Mouse (Mus musculus) midbrain, embryonic 11.5 days (tissue): ENCODE data around the gene Cks1b. TPM values are rescaled to one million over a fixed set of nuclear protein-coding genes. Genes with fewer than 3 reads are reported as not detected.

Source experiments
- ATAC-seq: fragments of 200-750 bp; cut with Nextera tagmentation; 2 replicates; pipeline ENCODE4 v1.8.0; 2017; ENCODE audit warnings: moderate TSS enrichment, moderate library complexity; ENCODE audit not compliant: low FRiP score
- DNase-seq: peaks from one replicate; pipeline ENCODE4 v3.0.0; 2015; ENCODE audit warnings: low spot score; ENCODE audit errors: missing footprints
- H3K27ac ChIP-seq: fragments of 300-500 bp; sonication (generic); 2 replicates; pipeline ENCODE4 v1.5.1; 2014; ENCODE audit warnings: low read depth, low read length
- H3K27me3 ChIP-seq: fragments of 300-500 bp; sonication (generic); 2 replicates; pipeline ENCODE4 v1.6.1; 2014; ENCODE audit warnings: mild to moderate bottlenecking, low read length, moderate library complexity, mixed read lengths; ENCODE audit not compliant: control insufficient read depth, insufficient read depth
- H3K36me3 ChIP-seq: fragments of 300-500 bp; sonication (generic); 2 replicates; pipeline ENCODE4 v1.6.1; 2014; ENCODE audit warnings: mild to moderate bottlenecking, low read length, moderate library complexity, mixed read lengths; ENCODE audit not compliant: control insufficient read depth, insufficient read depth
- H3K4me1 ChIP-seq: fragments of 300-500 bp; sonication (generic); 2 replicates; pipeline ENCODE4 v1.6.1; 2014; ENCODE audit warnings: low read length; ENCODE audit not compliant: control insufficient read depth, insufficient read depth
- H3K4me2 ChIP-seq: fragments of 300-500 bp; sonication (generic); 2 replicates; pipeline ENCODE4 v1.6.1; 2014; ENCODE audit warnings: mild to moderate bottlenecking, moderate library complexity
- H3K4me3 ChIP-seq: fragments of 300-500 bp; sonication (generic); 2 replicates; pipeline ENCODE4 v1.5.1; 2014; ENCODE audit warnings: low read depth, low read length
- H3K9ac ChIP-seq: fragments of 300-500 bp; sonication (generic); 2 replicates; pipeline ENCODE4 v1.6.1; 2014; ENCODE audit warnings: low read length
- H3K9me3 ChIP-seq: fragments of 300-500 bp; sonication (generic); 2 replicates; pipeline ENCODE4 v1.6.1; 2016; ENCODE audit warnings: low read length; ENCODE audit not compliant: control insufficient read depth
- WGBS: fragments of 180-500 bp; shearing (Covaris S2); extraction: QIAGEN DNeasy Blood & Tissue Kit; methylation state at CpG from one replicate; pipeline ENCODE4 v1.1.7; 2014; 5-methylcytosine and 5-hydroxymethylcytosine counted together
- polyA plus RNA-seq: library from polyadenylated mRNA; unstranded; fragments of >200 nt; fragmentation: Nextera tagmentation; extraction: Ambion mirVana; gene quantifications from 2 replicates; pipeline ENCODE4 v1.2.1, GENCODE M21; 2014

Cks1b gene
- polyA plus RNA-seq, 1 experiment from 2014 or later: 441 TPM

DNA sequence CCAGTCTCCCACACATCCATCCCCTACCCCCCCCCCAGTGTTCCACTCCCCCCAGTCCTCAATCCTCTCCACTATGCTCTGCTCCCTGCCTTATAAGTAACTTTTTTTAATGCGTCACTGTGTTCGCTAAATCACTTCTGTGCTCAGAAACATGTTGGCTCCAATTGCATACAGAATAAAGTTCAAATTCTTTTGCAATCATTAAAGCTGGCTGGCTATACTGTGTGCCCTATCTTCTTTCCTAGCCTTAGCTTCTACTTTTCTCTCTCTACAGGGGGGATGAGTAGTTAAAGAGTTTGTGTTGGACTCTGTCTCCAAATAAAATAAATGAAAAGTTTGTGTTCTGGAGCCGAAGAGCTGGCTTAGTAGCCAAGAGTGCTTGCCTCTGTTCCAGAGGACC, 8.5 kb downstream of the Cks1b start:
- no peak overlapping the region for H3K4me2 ChIP-seq
- DNase-seq (no peak), ATAC-seq (no peak)
- peaks cover 8% of the 10 kb centered on the region; the same call in 1 of the 2 replicates for H3K36me3 ChIP-seq
- no peaks in the 10 kb centered on the region for H3K27me3 ChIP-seq
- peaks cover 7% of the 10 kb centered on the region for H3K4me1 ChIP-seq
- H3K27ac ChIP-seq: no peak overlapping the region
- no peak overlapping the region for H3K9ac ChIP-seq
- no peak overlapping the region for H3K4me3 ChIP-seq
- no peaks in the 10 kb centered on the region for H3K9me3 ChIP-seq
- WGBS: 95% methylated on average over 3 of the region's 3 CpGs

- no peak for ATAC-seq
- 59% methylated on average over 16 of the region's 16 CpGs for WGBS
- Histone ChIP-seq H3K27me3 (no peaks in the 10 kb centered on the region), H3K9ac (no peak overlapping the region), H3K4me1 (peaks cover 7% of the 10 kb centered on the region), H3K27ac (no peak overlapping the region), H3K36me3 (peaks cover 3% of the 10 kb centered on the region; the same call in 1 of the 2 replicates), H3K4me2 (no peak overlapping the region), H3K4me3 (no peak overlapping the region), H3K9me3 (no peaks in the 10 kb centered on the region)
- no peak for DNase-seq
Observed at GRCm38 (mm10) chr3:89408448-89408847, 9.7 kb downstream of the Cks1b start.

DNA sequence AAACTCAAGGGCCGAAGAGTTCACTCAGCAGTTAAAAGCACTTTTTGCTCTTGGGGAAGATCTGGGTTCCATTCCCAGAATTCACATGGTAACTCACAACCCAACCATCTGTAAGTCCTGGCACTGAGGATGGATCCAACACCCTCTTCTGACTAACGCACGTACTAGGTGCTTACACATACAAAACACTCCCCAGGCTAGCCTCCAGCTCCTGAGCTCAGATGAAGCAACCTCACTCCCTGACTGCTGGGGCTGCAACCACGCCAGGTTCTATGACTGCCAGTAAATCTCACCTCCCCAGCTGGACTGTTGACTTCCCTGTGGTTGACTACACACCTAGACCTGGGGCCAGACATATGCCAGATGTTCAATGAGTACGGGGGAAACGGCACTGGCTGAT, 11.3 kb downstream of the Cks1b start:
- WGBS: 89% methylated on average over 6 of the region's 6 CpGs
- Histone ChIP-seq H3K9ac (no peak overlapping the region), H3K9me3 (no peaks in the 10 kb centered on the region)

DNA sequence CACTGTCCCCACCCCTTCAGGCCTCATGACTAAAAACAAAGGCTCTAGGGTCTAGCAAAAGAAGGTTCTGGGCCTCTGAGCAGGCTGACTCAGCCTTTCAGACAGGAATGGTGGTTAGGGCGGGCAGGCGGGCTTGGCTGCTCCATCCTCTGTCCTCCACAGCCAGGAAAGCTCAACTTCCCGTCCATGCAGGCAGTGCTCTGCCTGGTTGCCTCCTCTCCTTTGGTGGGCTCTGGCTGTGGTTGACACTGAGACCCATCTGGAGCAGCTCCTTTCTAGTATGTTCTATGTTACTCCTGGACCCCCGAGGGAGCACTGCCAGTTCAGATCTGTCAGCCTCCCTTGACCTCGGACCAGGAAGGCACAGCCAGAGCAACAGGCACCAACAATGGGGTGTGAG, 15.5 kb downstream of the Cks1b start, which contains the start of gene Lenep:
Lenep (minus strand) TSS at position 101 of the 400 bp plus-strand sequence.
- Histone ChIP-seq H3K27ac (no peak within 1 kb of the TSS), H3K9ac (no peak within 1 kb of the TSS), H3K4me3 (no peak within 1 kb of the TSS), H3K9me3 (no peaks in the 10 kb centered on the region), H3K4me1 (no peaks in the 10 kb centered on the region), H3K36me3 (peaks cover 3% of the 10 kb centered on the region; the same call in 1 of the 2 replicates), H3K27me3 (no peaks in the 10 kb centered on the region), H3K4me2 (no peak within 1 kb of the TSS)
- DNase-seq: no peak
- ATAC-seq: no peak
- WGBS: 72% methylated on average over 5 of the region's 5 CpGs

More for the DNA sequence above, 11.3 kb downstream of the Cks1b start:
- DNase-seq (no peak), ATAC-seq (no peak)
- H3K27ac ChIP-seq: no peak overlapping the region
- no peak overlapping the region for H3K4me2 ChIP-seq
- peaks cover 5% of the 10 kb centered on the region for H3K4me1 ChIP-seq
- no peaks in the 10 kb centered on the region for H3K27me3 ChIP-seq
- H3K36me3 ChIP-seq: peaks cover 3% of the 10 kb centered on the region; the same call in 1 of the 2 replicates
- no peak overlapping the region for H3K4me3 ChIP-seq

DNA sequence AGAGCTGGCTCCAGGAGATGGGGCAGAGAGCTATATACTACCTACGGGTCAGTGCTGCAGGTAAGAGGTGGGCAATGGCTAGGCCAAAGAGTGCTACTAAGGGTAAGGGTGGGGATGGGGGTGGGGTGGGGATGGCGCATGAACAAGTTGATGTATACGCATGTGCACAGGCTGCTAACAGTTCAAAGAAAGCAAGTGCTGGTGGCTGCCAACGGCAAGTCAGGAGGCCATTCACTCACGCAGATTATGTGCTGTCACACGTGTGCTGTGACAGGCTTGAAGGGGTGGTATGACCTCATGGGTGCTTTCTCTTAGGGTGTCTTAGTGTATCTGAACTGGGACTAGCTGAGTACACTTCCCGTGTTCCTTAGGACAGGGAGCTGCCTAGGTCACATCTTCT, 16.9 kb downstream of the Cks1b start:
- no peak overlapping the region for H3K27ac ChIP-seq
- H3K27me3 ChIP-seq: no peaks in the 10 kb centered on the region
- H3K36me3 ChIP-seq: peaks cover 3% of the 10 kb centered on the region; the same call in 1 of the 2 replicates
- ATAC-seq (no peak), DNase-seq (peak; percentile 61)
- no peak overlapping the region for H3K4me3 ChIP-seq
- 89% methylated on average over 7 of the region's 7 CpGs for WGBS
- no peak overlapping the region for H3K4me2 ChIP-seq
- H3K4me1 ChIP-seq: no peaks in the 10 kb centered on the region
- H3K9ac ChIP-seq: no peak overlapping the region
- H3K9me3 ChIP-seq: no peaks in the 10 kb centered on the region

DNA sequence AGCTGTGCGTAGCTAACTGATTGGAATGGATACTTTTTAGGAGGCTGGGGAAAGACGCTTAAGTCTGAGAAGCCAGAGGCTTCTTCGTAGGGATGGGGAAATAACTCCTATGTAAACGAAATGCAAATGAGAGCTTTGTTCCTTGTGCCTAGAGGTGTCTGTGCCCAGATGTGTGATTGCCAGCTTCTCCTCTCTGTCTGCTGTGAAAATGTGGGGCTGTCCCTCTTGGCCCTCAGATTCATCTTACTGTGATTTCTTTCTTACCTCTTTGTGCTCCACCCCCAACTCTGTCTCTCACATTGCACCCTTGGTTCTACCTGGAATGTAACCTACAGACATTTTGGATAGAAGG, 21.6 kb downstream of the Cks1b start:
- Histone ChIP-seq H3K4me1 (peaks cover 33% of the 10 kb centered on the region), H3K9ac (peak overlapping the region; percentile 50; the same call in 1 of the 2 replicates)
- 3% methylated on average over 4 of the region's 4 CpGs for WGBS

DNA sequence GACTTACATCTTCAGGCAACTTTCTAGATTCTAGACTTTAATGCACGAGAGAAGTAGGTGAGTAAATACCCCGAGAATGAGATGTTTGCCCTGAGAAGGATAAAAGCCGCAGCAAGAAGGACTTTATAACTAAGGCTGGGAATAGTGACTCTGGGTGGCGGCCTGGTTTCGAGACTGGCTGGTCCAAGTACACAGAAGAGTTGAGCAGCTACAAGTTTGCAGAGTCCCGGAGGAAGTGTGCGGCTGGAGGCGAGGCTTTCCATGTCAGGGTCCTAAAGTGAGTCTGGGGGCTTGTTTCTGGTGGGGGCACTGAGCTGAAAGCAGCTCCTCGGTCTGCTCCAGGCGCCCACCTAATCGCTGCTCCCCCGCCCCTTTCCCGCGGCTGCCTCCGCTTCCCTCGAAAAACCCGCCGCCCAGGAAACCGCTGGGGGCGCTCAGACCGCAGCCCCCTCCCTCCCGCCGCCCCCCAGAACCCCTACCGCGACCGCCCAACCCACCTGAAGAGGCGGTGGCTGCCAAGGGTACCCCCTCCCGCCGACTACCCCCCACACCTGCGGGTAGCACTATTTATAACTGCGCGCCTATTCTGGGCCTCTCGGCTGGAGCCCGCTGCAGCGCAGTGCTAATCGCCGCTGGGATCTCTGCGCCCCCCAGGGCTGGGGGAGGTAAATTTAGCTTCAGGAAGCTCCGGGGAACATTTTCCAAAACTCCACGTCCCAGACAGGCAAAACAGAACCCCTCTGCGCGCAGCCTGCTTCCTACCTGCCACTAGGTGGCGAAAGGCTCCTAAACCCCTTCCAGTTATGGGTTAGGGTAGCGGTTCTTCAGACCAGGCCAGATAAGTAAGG, 22.2 kb downstream of the Cks1b start:
- peak; percentile 94 for DNase-seq
- Histone ChIP-seq H3K36me3 (no peaks in the 10 kb centered on the region), H3K4me2 (peak overlapping the region; percentile 84), H3K4me3 (peak overlapping the region; percentile 42), H3K9me3 (no peaks in the 10 kb centered on the region), H3K27ac (no peak overlapping the region), H3K4me1 (peaks cover 38% of the 10 kb centered on the region), H3K27me3 (peaks cover 12% of the 10 kb centered on the region), H3K9ac (peak overlapping the region; percentile 50)
- under 1% methylated on average over 44 of the region's 44 CpGs for WGBS
- ATAC-seq: no peak

More for the DNA sequence above, 21.6 kb downstream of the Cks1b start:
- no peak overlapping the region for H3K27ac ChIP-seq
- peak overlapping the region; percentile 42; the same call in 1 of the 2 replicates for H3K4me3 ChIP-seq
- DNase-seq (no peak), ATAC-seq (no peak)
- no peaks in the 10 kb centered on the region for H3K9me3 ChIP-seq
- H3K4me2 ChIP-seq: peak overlapping the region; percentile 84
- H3K36me3 ChIP-seq: no peaks in the 10 kb centered on the region
- peaks cover 10% of the 10 kb centered on the region for H3K27me3 ChIP-seq

DNA sequence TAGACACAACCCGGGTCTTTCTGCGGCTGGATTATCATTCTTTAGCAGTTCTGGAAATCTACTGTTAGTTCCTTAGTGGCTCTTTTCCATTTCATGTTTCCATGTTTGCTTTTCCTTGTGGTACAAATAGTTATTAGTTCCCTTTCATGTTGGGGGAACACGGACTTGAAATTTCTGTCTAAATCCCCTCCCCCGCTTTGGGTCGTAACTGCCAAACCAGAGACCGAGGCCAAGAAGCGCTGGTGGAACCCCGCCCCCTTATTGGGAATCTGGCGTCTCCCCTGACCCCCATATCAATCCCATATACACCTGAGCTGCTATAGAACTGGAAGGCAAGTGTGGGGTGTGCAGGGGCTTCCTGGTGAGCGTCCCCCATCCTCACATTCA, 22.8 kb downstream of the Cks1b start:
- 2% methylated on average over 10 of the region's 10 CpGs for WGBS
- Histone ChIP-seq H3K9me3 (no peaks in the 10 kb centered on the region), H3K27me3 (peaks cover 16% of the 10 kb centered on the region), H3K4me2 (peak overlapping the region; percentile 84), H3K4me1 (peaks cover 41% of the 10 kb centered on the region), H3K9ac (no peak overlapping the region; the same call in 1 of the 2 replicates), H3K4me3 (peak overlapping the region; percentile 42), H3K27ac (no peak overlapping the region), H3K36me3 (no peaks in the 10 kb centered on the region)
- peak; percentile 87 for DNase-seq
- ATAC-seq: no peak

DNA sequence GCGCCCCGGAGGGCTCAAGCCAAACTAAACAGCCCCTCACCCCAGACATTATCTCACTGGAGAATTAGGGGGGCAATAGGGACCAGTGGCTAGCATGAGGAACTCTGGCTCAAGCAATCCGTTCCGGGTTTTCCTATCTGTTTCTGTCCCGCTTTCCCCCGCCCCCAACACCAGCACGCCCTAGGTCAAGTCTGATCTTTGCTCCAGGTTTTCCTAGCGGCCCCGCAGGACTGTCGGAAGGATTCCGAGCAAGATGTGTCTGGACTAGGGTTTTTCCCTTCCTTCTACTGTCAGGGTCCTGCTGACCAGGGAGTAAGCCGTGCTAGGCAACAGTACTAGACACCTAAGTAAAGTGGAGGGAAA, 23.3 kb downstream of the Cks1b start:
- peaks cover 41% of the 10 kb centered on the region for H3K4me1 ChIP-seq
- peak; percentile 25 for ATAC-seq
- WGBS: 0% methylated on average over 12 of the region's 12 CpGs

More for the DNA sequence above, 23.3 kb downstream of the Cks1b start:
- Histone ChIP-seq H3K4me2 (peak overlapping the region; percentile 84), H3K27me3 (peaks cover 16% of the 10 kb centered on the region), H3K9me3 (no peaks in the 10 kb centered on the region), H3K36me3 (no peaks in the 10 kb centered on the region), H3K27ac (no peak overlapping the region), H3K4me3 (peak overlapping the region; percentile 42), H3K9ac (peak overlapping the region; percentile 53)
- peak; percentile 96 for DNase-seq
